Mouse (Mus musculus) MEL (cell line): Measurements from ENCODE around the gene Sh3d19. TPM values are rescaled to one million over a fixed set of nuclear protein-coding genes. Genes with fewer than 3 reads are reported as not detected.

Experiments used
- DNase-seq: peaks from one replicate; pipeline ENCODE4 v3.0.0; 2011; ENCODE audit warnings: low read depth, low spot score
- H3K27ac ChIP-seq: 2 replicates; pipeline ENCODE4 v1.5.1; 2012; ENCODE audit warnings: low read depth, mild to moderate bottlenecking, control low read depth, low read length, moderate library complexity; ENCODE audit not compliant: control insufficient read depth
- H3K27me3 ChIP-seq, 2 experiments: fragments of 150-350 bp in 1 of 2; sonication (generic) in 1 of 2; 2 replicates each; pipeline ENCODE4 v1.6.1; 2012; ENCODE audit warnings: low read length in 2 of 2, mild to moderate bottlenecking in 2 of 2, improper control_type of control experiment in 1 of 2, moderate library complexity in 1 of 2; ENCODE audit not compliant: insufficient read depth in 2 of 2, control insufficient read depth in 1 of 2
- H3K36me3 ChIP-seq, 2 experiments: 2 replicates each; pipeline ENCODE4 v1.6.1; 2012 to 2014; ENCODE audit warnings: low read length in 2 of 2, improper control_type of control experiment in 1 of 2, inconsistent platforms in 1 of 2, mild to moderate bottlenecking in 1 of 2; ENCODE audit not compliant: insufficient read depth in 2 of 2, control insufficient read depth in 1 of 2
- H3K4me1 ChIP-seq, 2 experiments: fragments of 150-350 bp in 1 of 2; sonication (generic) in 1 of 2; 2 replicates each; pipeline ENCODE4 v1.6.1; 2012; ENCODE audit warnings: low read length in 2 of 2, improper control_type of control experiment in 1 of 2, mild to moderate bottlenecking in 1 of 2; ENCODE audit not compliant: insufficient read depth in 2 of 2, control insufficient read depth in 1 of 2
- H3K4me3 ChIP-seq, 2 experiments: fragments of 150-350 bp in 1 of 2; sonication (generic) in 1 of 2; 2 replicates each; pipeline ENCODE4 v1.5.1; 2012; ENCODE audit warnings: low read depth in 2 of 2, low read length in 2 of 2, mild to moderate bottlenecking in 2 of 2, moderate library complexity in 2 of 2, control low read depth in 1 of 2, improper control_type of control experiment in 1 of 2; ENCODE audit not compliant: control insufficient read depth in 1 of 2, insufficient read depth in 1 of 2
- H3K79me2 ChIP-seq: 2 replicates; pipeline ENCODE4 v1.6.1; 2012; ENCODE audit warnings: mild to moderate bottlenecking, low read length, moderate library complexity; ENCODE audit not compliant: control insufficient read depth, poor library complexity, insufficient read depth
- H3K9ac ChIP-seq: 2 replicates; pipeline ENCODE4 v1.6.1; 2012; ENCODE audit warnings: low read depth, mild to moderate bottlenecking, control low read depth, low read length, moderate library complexity; ENCODE audit not compliant: control insufficient read depth, poor library complexity, severe bottlenecking
- H3K9me3 ChIP-seq: fragments of 150-350 bp; sonication (generic); replicated peaks from 2 replicates; pipeline ENCODE4 v1.6.1; 2012; ENCODE audit warnings: mild to moderate bottlenecking, low read length, improper control_type of control experiment, moderate library complexity; ENCODE audit not compliant: insufficient read depth
- BHLHE40 ChIP-seq: IDR thresholded peaks from 2 replicates; pipeline ENCODE4 v1.6.1; 2012; ENCODE audit warnings: low read depth, mild to moderate bottlenecking, inconsistent platforms, low read length, improper control_type of control experiment, borderline replicate concordance
- CHD1 ChIP-seq: IDR thresholded peaks from 2 replicates; pipeline ENCODE4 v1.6.1; 2012; ENCODE audit warnings: low read depth, mild to moderate bottlenecking, inconsistent platforms, low read length, improper control_type of control experiment
- CHD2 ChIP-seq: IDR thresholded peaks from 2 replicates; pipeline ENCODE4 v1.6.1; 2011; ENCODE audit warnings: low read length, improper control_type of control experiment
- EP300 ChIP-seq, 2 experiments: IDR thresholded peaks; 2 replicates each; pipeline ENCODE4 v1.6.1; 2011; ENCODE audit warnings: improper control_type of control experiment in 2 of 2, low read length in 2 of 2, low read depth in 1 of 2, mild to moderate bottlenecking in 1 of 2
- GABPA ChIP-seq: IDR thresholded peaks from 2 replicates; pipeline ENCODE4 v1.6.1; 2012; ENCODE audit warnings: low read depth, mild to moderate bottlenecking, inconsistent platforms, low read length, improper control_type of control experiment, moderate library complexity
- GATA1 ChIP-seq: IDR thresholded peaks from 2 replicates; pipeline ENCODE4 v1.6.1; 2011; ENCODE audit warnings: low read depth, low read length, improper control_type of control experiment
- KAT2A ChIP-seq: conservative IDR thresholded peaks from 2 replicates; pipeline ENCODE4 v1.6.1; 2012; ENCODE audit warnings: low read depth, low read length, improper control_type of control experiment, inconsistent platforms
- MAFK ChIP-seq: IDR thresholded peaks from 2 replicates; pipeline ENCODE4 v1.6.1; 2011; ENCODE audit warnings: low read depth, mild to moderate bottlenecking, low read length, improper control_type of control experiment, borderline replicate concordance
- MAZ ChIP-seq: IDR thresholded peaks from 2 replicates; pipeline ENCODE4 v1.6.1; 2012; ENCODE audit warnings: low read depth, mild to moderate bottlenecking, inconsistent platforms, low read length, improper control_type of control experiment
- MEF2A ChIP-seq: IDR thresholded peaks from 2 replicates; pipeline ENCODE4 v1.6.1; 2014; ENCODE audit warnings: low read depth, mild to moderate bottlenecking, inconsistent platforms, low read length, improper control_type of control experiment; ENCODE audit not compliant: poor library complexity, insufficient replicate concordance, severe bottlenecking; ENCODE audit errors: extremely low read depth
- MXI1 ChIP-seq: IDR thresholded peaks from 2 replicates; pipeline ENCODE4 v1.6.1; 2011; ENCODE audit warnings: mild to moderate bottlenecking, low read depth, low read length, improper control_type of control experiment
- MYB ChIP-seq: IDR thresholded peaks from 2 replicates; pipeline ENCODE4 v1.6.1; 2011; ENCODE audit warnings: mild to moderate bottlenecking, low read depth, low read length, improper control_type of control experiment
- MYC ChIP-seq: IDR thresholded peaks from 2 replicates; pipeline ENCODE4 v1.6.1; 2011; ENCODE audit warnings: low read depth, mild to moderate bottlenecking, low read length, improper control_type of control experiment, moderate library complexity
- POLR2AphosphoS5 ChIP-seq: IDR thresholded peaks from 2 replicates; pipeline ENCODE4 v1.6.1; 2012; ENCODE audit warnings: low read depth, borderline replicate concordance, mild to moderate bottlenecking, inconsistent platforms, low read length, moderate library complexity, mixed read lengths
- RAD21 ChIP-seq: IDR thresholded peaks from 2 replicates; pipeline ENCODE4 v1.6.1; 2011; ENCODE audit warnings: mild to moderate bottlenecking, low read depth, low read length, improper control_type of control experiment
- RCOR1 ChIP-seq: IDR thresholded peaks from 2 replicates; pipeline ENCODE4 v1.6.1; 2012; ENCODE audit warnings: low read depth, mild to moderate bottlenecking, inconsistent platforms, low read length, improper control_type of control experiment
- SMC3 ChIP-seq: IDR thresholded peaks from 2 replicates; pipeline ENCODE4 v1.6.1; 2011; ENCODE audit warnings: low read depth, low read length, improper control_type of control experiment
- USF2 ChIP-seq, 2 experiments: IDR thresholded peaks; 2 replicates each; pipeline ENCODE4 v1.6.1; 2011 to 2012; ENCODE audit warnings: improper control_type of control experiment in 2 of 2, low read length in 2 of 2, borderline replicate concordance in 1 of 2, inconsistent platforms in 1 of 2, low read depth in 1 of 2, mild to moderate bottlenecking in 1 of 2; ENCODE audit not compliant: insufficient read depth in 1 of 2
- ZC3H11A ChIP-seq: IDR thresholded peaks from 2 replicates; pipeline ENCODE4 v1.6.1; 2012; ENCODE audit warnings: low read depth, mild to moderate bottlenecking, inconsistent platforms, low read length, improper control_type of control experiment
- ZKSCAN1 ChIP-seq: IDR thresholded peaks from 2 replicates; pipeline ENCODE4 v1.6.1; 2012; ENCODE audit warnings: low read depth, mild to moderate bottlenecking, inconsistent platforms, low read length, improper control_type of control experiment, moderate library complexity
- polyA plus RNA-seq, 2 experiments: library from polyadenylated mRNA; stranded (reverse) in 1 of 2; unstranded in 1 of 2; fragments of >175 nt in 1 of 2; fragments of >200 nt in 1 of 2; gene quantifications; 2 replicates each; pipeline versions ENCODE4 v1.2.1 to v1.2.4; 2012; ENCODE audit warnings: low replicate concordance in 2 of 2, low read depth in 1 of 2; ENCODE audit not compliant: insufficient read length in 2 of 2, insufficient read depth in 1 of 2, missing spikeins in 1 of 2
- total RNA-seq: library from RNA; depleted of rRNA; stranded (reverse); fragments of 300-350 nt; gene quantifications from 2 replicates; pipeline ENCODE4 v1.2.3, GENCODE M21; 2012

Sh3d19 gene
- total and polyA plus RNA-seq, 3 experiments = 2.2 to 4.8 TPM; not detected in 1

- Histone ChIP-seq H3K9me3 (no peaks in the 10 kb centered on the region), H3K27ac (no peak overlapping the region), H3K9ac (no peak overlapping the region), H3K79me2 (no peaks in the 10 kb centered on the region), H3K4me3 (no peak overlapping the region), H3K27me3 (no peaks in the 10 kb centered on the region), H3K4me1 (no peaks in the 10 kb centered on the region), H3K36me3 (no peaks in the 10 kb centered on the region)
- TF ChIP-seq MAZ = no peak
- TF ChIP-seq SMC3 = no peak
- TF ChIP-seq KAT2A = no peak
- no peak for DNase-seq
Measured at GRCm38 (mm10) chr3:85955269-85955668, 15.6 kb upstream of the Sh3d19 start.

- DNase-seq = no peak
- Histone ChIP-seq H3K9me3 (no peaks in the 10 kb centered on the region), H3K27me3 (no peaks in the 10 kb centered on the region), H3K9ac (no peak overlapping the region), H3K4me1 (no peaks in the 10 kb centered on the region), H3K36me3 (no peaks in the 10 kb centered on the region), H3K27ac (no peak overlapping the region), H3K79me2 (no peaks in the 10 kb centered on the region), H3K4me3 (no peak overlapping the region)
- TF ChIP-seq MAZ = no peak
Measured at GRCm38 (mm10) chr3:85955704-85956103, 15.2 kb upstream of the Sh3d19 start.

- no peaks in the 10 kb centered on the region for H3K36me3 ChIP-seq
- no peak overlapping the region for H3K27ac ChIP-seq
- no peaks in the 10 kb centered on the region for H3K4me1 ChIP-seq
- H3K79me2 ChIP-seq = no peaks in the 10 kb centered on the region
- no peaks in the 10 kb centered on the region for H3K27me3 ChIP-seq
- no peak overlapping the region for H3K9ac ChIP-seq
- no peak for DNase-seq
- no peak overlapping the region for H3K4me3 ChIP-seq
- no peaks in the 10 kb centered on the region for H3K9me3 ChIP-seq
- TF ChIP-seq ZC3H11A (no peak), GABPA (no peak), RCOR1 (no peak), RAD21 (no peak), CHD2 (no peak), MYB (no peak), POLR2AphosphoS5 (no peak), MEF2A (no peak), MAFK (no peak), EP300 (IDR thresholded peaks at IDR 0.05; ENCODE audit: low read depth in 1 of 2, low read length in 2 of 2) (no peak), USF2 (IDR thresholded peaks at IDR 0.05; ENCODE audit: borderline replicate concordance in 1 of 2, insufficient read depth in 1 of 2, low read depth in 1 of 2, low read length in 2 of 2) (no peak), MYC (no peak), GATA1 (no peak), ZKSCAN1 (no peak), MXI1 (no peak), BHLHE40 (no peak), CHD1 (no peak)
Measured at GRCm38 (mm10) chr3:85959669-85960068, 11.2 kb upstream of the Sh3d19 start.
